Mouse (Mus musculus): ENCODE results near the gene Rora.

GRCm38 (mm10) chr9:69134604-69135003 lies 481.0 kb downstream of the Rora start:
- no peak for TF ChIP-seq CTCF (IDR thresholded peaks at IDR 0.05; ENCODE audit: borderline replicate concordance, extremely low read depth, insufficient read depth, insufficient read length)
- no peak for TF ChIP-seq POLR2A (IDR thresholded peaks at IDR 0.05; ENCODE audit: borderline replicate concordance, extremely low read depth, insufficient read depth, insufficient read length, poor library complexity, severe bottlenecking)

Measured in brain, embryonic 14.5 days (tissue).